Mouse (Mus musculus) forebrain, embryonic 14.5 days (tissue): ENCODE results near the gene Gm14525. TPM values are rescaled to one million over a fixed set of nuclear protein-coding genes. Genes with fewer than 3 reads are reported as not detected.
"Not testable (repeated sequence)": the region's sequence is repeated elsewhere in the genome, so short reads cannot be mapped to it uniquely, and the experiment has no call there.

Experiments used
- ATAC-seq: fragments of 200-750 bp; cut with Nextera tagmentation; 2 replicates; pipeline ENCODE4 v1.8.0; 2017; ENCODE audit warnings: mild to moderate bottlenecking, moderate library complexity
- DNase-seq: peaks from one replicate; pipeline ENCODE4 v3.0.0-alpha.2; 2015; ENCODE audit warnings: low spot score
- H3K27ac ChIP-seq: fragments of 300-500 bp; sonication (generic); 2 replicates; pipeline ENCODE4 v1.5.1; 2014; ENCODE audit warnings: low read depth, mild to moderate bottlenecking, control low read depth, low read length, moderate library complexity
- H3K27me3 ChIP-seq: fragments of 300-500 bp; sonication (generic); replicated peaks from 2 replicates; pipeline ENCODE4 v1.6.1; 2014; ENCODE audit warnings: low read length, control low read depth, mixed read lengths; ENCODE audit not compliant: control insufficient read depth, insufficient read depth
- H3K36me3 ChIP-seq: fragments of 300-500 bp; sonication (generic); 2 replicates; pipeline ENCODE4 v1.6.1; 2014; ENCODE audit warnings: low read length, control low read depth; ENCODE audit not compliant: control insufficient read depth, insufficient read depth
- H3K4me1 ChIP-seq: fragments of 300-500 bp; sonication (generic); 2 replicates; pipeline ENCODE4 v1.6.1; 2014; ENCODE audit warnings: antibody characterized with exemption, low read length, control low read depth; ENCODE audit not compliant: control insufficient read depth, insufficient read depth
- H3K4me2 ChIP-seq: fragments of 300-500 bp; sonication (generic); 2 replicates; pipeline ENCODE4 v1.6.1; 2014; ENCODE audit warnings: mild to moderate bottlenecking, control low read depth, low read length
- H3K4me3 ChIP-seq: fragments of 300-500 bp; sonication (generic); 2 replicates; pipeline ENCODE4 v1.5.1; 2014; ENCODE audit warnings: low read depth, low read length, control low read depth
- H3K9ac ChIP-seq: fragments of 300-500 bp; sonication (generic); 2 replicates; pipeline ENCODE4 v1.6.1; 2014; ENCODE audit warnings: mild to moderate bottlenecking, low read length, control low read depth, moderate library complexity
- H3K9me3 ChIP-seq: fragments of 300-500 bp; sonication (generic); replicated peaks from 2 replicates; pipeline ENCODE4 v1.6.1; 2016; ENCODE audit warnings: low read length, control low read depth, mixed read lengths; ENCODE audit not compliant: control insufficient read depth
- WGBS: fragments of 180-500 bp; shearing (Covaris S2); extraction: QIAGEN DNeasy Blood & Tissue Kit; methylation state at CpG from one replicate; pipeline ENCODE4 v1.1.7; 2014; 5-methylcytosine and 5-hydroxymethylcytosine counted together
- polyA plus RNA-seq: library from polyadenylated mRNA; unstranded; fragments of >200 nt; fragmentation: Nextera tagmentation; extraction: Ambion mirVana; gene quantifications from 2 replicates; pipeline ENCODE4 v1.2.1, GENCODE M21; 2014

Gene Gm14525
- polyA plus RNA-seq: not detected in 2 replicates

DNA sequence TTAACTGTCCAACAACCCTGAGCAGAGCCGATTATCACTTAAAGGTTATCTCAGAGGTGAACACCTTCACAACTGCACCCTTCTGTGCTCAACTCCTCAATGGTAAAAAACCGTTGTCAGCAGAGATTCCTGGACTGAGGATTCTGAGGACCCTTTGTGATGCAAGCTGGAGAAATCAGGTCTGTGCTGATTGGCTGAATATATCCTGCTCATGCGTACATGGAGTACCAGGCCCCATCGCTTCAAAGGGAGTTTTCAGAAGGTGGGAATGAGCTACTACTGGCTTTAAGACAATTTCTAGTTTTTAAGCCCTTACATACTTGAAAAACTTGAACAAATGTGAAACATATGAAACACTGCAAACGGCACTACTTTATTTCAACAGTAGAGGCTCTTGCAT is at the start of gene Gm14525:
Gene Gm14525 (minus strand): TSS at position 101 of the 400 bp plus-strand sequence.
- H3K27ac ChIP-seq, ATAC-seq, H3K9ac ChIP-seq, H3K36me3 ChIP-seq, H3K4me2 ChIP-seq, H3K9me3 ChIP-seq, H3K4me1 ChIP-seq, H3K27me3 ChIP-seq, DNase-seq, H3K4me3 ChIP-seq: not testable (repeated sequence)
- WGBS: 79% methylated on average over 4 of the region's 5 CpGs

Other genes with a start within 250 kb of the Gm14525 start
- not detected in 2 replicates for gene Slx, start 157.1 kb downstream of the Gm14525 start, polyA plus RNA-seq
- gene Gm6121, start 233.1 kb upstream of the Gm14525 start, polyA plus RNA-seq: not detected in 2 replicates